Mouse (Mus musculus): ENCODE measurements at regions not wholly inside any gene's neighbourhood (a gene's known extent, or its start where the extent isn't known, plus 50 kb on each side); places are given as distances from the start of the nearest gene placed in this dataset.

DNA sequence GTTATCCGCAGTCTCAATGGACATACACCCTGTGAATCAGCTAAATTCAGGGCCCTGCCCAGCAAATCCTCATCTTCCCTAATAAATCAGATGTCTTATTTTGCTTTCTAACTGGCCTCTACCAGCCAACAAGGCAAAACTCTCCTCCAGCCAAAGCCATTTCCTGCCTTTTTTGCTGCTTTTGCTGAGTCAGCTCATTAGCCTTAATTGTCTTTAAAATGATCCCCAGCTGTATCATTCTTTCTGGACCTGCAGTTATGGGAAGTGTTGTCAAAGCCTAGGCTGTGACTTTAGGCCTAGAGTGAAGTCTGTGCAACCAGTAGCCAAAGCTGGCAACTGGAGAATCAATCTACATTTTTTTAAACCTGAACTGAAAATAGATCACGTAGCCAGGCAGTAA, 81.4 kb downstream of the Mtpn start:
- Histone ChIP-seq H3K9ac (ENCODE audit: low read depth, low read length) (no peak overlapping the region), H3K4me3 (no peak overlapping the region), H3K36me3 (ENCODE audit: control insufficient read depth, insufficient read depth, low read length) (no peaks in the 10 kb centered on the region), H3K4me1 (ENCODE audit: control insufficient read depth, insufficient read depth, low read length) (no peaks in the 10 kb centered on the region), H3K27me3 (ENCODE audit: control insufficient read depth, insufficient read depth, low read length) (no peaks in the 10 kb centered on the region), H3K27ac (no peak overlapping the region), H3K79me2 (replicated peaks; ENCODE audit: control insufficient read depth, insufficient read depth, low read length) (no peaks in the 10 kb centered on the region)
- intact Hi-C loops (cut with DNase I) = no loop called here
- DNase-seq = no peak
- TF ChIP-seq EP300 (IDR thresholded peaks at IDR 0.05; ENCODE audit: insufficient read depth, low read depth, low read length) (no peak), POLR2A (IDR thresholded peaks at IDR 0.05; ENCODE audit: insufficient read depth, low read depth, low read length) (no peak), CTCF (IDR thresholded peaks at IDR 0.05) (no peak)
- 83% methylated on average over 2 of the region's 2 CpGs for WGBS

DNA sequence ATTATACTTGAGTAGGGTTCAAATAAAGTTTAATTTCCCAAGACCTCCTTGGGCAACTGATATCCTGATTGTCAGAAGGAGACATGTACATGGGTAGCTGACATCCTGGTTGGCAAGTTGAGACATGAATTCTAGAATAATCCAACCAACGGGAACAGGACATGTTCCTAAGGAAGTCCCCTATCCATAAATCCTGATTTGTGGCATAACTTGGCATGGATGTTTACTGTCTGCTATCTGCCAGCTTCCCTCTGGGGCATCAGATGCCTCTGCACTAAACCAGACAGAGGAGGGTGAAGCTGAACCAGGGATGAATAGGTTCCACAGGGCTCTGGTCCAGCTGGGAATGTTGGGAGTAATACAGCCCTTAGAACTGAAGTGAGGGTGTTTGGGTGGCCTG, 94.7 kb downstream of the Mtpn start:
- no peak for DNase-seq
- no peak overlapping the region for H3K4me3 ChIP-seq
- no peaks in the 10 kb centered on the region for H3K4me1 ChIP-seq (ENCODE audit: control insufficient read depth, insufficient read depth, low read length)
- H3K27ac ChIP-seq = no peak overlapping the region
- H3K27me3 ChIP-seq (ENCODE audit: control insufficient read depth, insufficient read depth, low read length) = no peaks in the 10 kb centered on the region
- H3K79me2 ChIP-seq (replicated peaks; ENCODE audit: control insufficient read depth, insufficient read depth, low read length) = no peaks in the 10 kb centered on the region
- intact Hi-C loops (cut with DNase I) = no loop called here
- H3K9ac ChIP-seq (ENCODE audit: low read depth, low read length) = no peak overlapping the region
- 82% methylated on average over 1 of the region's 1 CpGs for WGBS
- H3K36me3 ChIP-seq (ENCODE audit: control insufficient read depth, insufficient read depth, low read length) = no peaks in the 10 kb centered on the region
- TF ChIP-seq POLR2A (IDR thresholded peaks at IDR 0.05; ENCODE audit: insufficient read depth, low read depth, low read length) (no peak), EP300 (IDR thresholded peaks at IDR 0.05; ENCODE audit: insufficient read depth, low read depth, low read length) (no peak), CTCF (IDR thresholded peaks at IDR 0.05) (no peak)

DNA sequence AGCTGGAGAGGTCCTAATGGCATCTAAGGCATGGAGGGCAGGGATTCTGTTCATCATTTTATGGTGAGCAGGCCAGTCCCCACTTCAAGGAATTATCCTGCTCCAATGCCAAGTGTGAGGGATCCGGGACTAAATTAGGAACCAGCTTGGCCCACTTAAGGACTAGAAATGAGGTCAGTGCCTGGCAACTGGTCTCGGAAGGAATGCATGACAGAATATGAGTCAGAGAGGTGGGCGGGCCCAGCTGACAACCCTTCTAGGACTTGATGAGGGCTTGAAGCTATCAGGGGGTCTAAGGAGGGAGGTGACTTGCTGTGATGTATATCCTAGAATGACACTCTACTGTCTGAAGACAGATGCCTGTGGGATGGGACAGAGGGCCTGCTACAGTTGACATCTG, 100.4 kb upstream of the Fam180a start:
- TF ChIP-seq EP300 (IDR thresholded peaks at IDR 0.05; ENCODE audit: insufficient read depth, low read depth, low read length) (0 out of 2 replicates have a peak, but pooled peaks have one; percentile 19), CTCF (IDR thresholded peaks at IDR 0.05) (no peak), POLR2A (IDR thresholded peaks at IDR 0.05; ENCODE audit: insufficient read depth, low read depth, low read length) (no peak)
- 40% methylated on average over 3 of the region's 3 CpGs for WGBS
- no peaks in the 10 kb centered on the region for H3K79me2 ChIP-seq (replicated peaks; ENCODE audit: control insufficient read depth, insufficient read depth, low read length)

DNA sequence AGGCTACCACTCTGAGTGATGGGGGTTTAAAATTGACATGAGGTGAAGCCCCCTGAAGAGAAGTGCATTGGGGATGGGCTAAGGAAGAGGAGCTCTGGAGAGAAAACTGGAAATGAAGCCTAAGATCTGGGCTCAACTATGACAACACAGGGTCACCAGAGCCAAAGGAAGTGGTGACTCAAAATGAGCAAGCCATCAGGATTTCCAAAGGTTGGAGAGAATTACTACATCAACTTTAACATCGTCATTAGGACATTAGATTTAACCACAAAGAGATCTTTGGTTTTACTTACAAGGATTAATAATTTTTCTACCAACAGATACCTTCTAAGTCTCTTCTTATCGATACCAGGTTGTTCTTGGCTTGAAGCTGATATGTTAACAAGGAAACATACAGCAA, 98.6 kb upstream of the Fam180a start:
- no peak overlapping the region for H3K4me3 ChIP-seq
- H3K27me3 ChIP-seq (ENCODE audit: control insufficient read depth, insufficient read depth, low read length) = no peaks in the 10 kb centered on the region
- no peaks in the 10 kb centered on the region; the same call in 1 of the 2 replicates for H3K4me1 ChIP-seq (ENCODE audit: control insufficient read depth, insufficient read depth, low read length)
- H3K36me3 ChIP-seq (ENCODE audit: control insufficient read depth, insufficient read depth, low read length) = no peaks in the 10 kb centered on the region
- intact Hi-C loops (cut with DNase I) = no loop called here
- no peak overlapping the region for H3K9ac ChIP-seq (ENCODE audit: low read depth, low read length)
- 74% methylated on average over 2 of the region's 2 CpGs for WGBS
- no peak for DNase-seq
- H3K27ac ChIP-seq = no peak overlapping the region
- no peaks in the 10 kb centered on the region for H3K79me2 ChIP-seq (replicated peaks; ENCODE audit: control insufficient read depth, insufficient read depth, low read length)
- TF ChIP-seq CTCF (IDR thresholded peaks at IDR 0.05) = no peak
- TF ChIP-seq POLR2A (IDR thresholded peaks at IDR 0.05; ENCODE audit: insufficient read depth, low read depth, low read length) = no peak
- no peak for TF ChIP-seq EP300 (IDR thresholded peaks at IDR 0.05; ENCODE audit: insufficient read depth, low read depth, low read length)

More for the DNA sequence above, 100.4 kb upstream of the Fam180a start:
- H3K9ac ChIP-seq (ENCODE audit: low read depth, low read length) = no peak overlapping the region
- intact Hi-C loops (cut with DNase I) = no loop called here
- DNase-seq = peak; percentile 26 to 65
- no peak overlapping the region for H3K27ac ChIP-seq
- H3K27me3 ChIP-seq (ENCODE audit: control insufficient read depth, insufficient read depth, low read length) = no peaks in the 10 kb centered on the region
- H3K36me3 ChIP-seq (ENCODE audit: control insufficient read depth, insufficient read depth, low read length) = no peaks in the 10 kb centered on the region
- H3K4me1 ChIP-seq (ENCODE audit: control insufficient read depth, insufficient read depth, low read length) = no peaks in the 10 kb centered on the region; the same call in 1 of the 2 replicates
- no peak overlapping the region for H3K4me3 ChIP-seq

DNA sequence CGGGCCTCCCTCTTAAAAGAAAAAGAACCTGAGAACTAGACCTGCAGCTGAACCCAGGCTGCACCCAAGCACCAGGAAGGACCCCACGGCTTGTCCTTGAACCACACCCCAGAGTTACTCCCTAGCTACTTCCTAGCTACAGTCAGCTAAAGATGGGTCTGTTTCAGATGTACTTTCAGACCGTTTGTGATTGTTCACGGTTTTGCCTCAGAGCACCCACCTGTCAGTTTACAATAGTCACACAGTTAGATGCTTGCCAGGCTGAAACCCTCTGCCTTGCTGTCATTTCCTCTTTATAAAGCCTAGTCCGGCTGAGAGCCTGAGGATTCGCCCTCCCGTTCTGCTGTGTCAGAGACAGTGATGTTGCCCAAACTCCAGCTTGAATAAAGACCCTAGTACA, 95.0 kb upstream of the Fam180a start:
- no peak for DNase-seq
- TF ChIP-seq EP300 (IDR thresholded peaks at IDR 0.05; ENCODE audit: insufficient read depth, low read depth, low read length) (no peak), CTCF (IDR thresholded peaks at IDR 0.05) (no peak), POLR2A (IDR thresholded peaks at IDR 0.05; ENCODE audit: insufficient read depth, low read depth, low read length) (no peak)
- 78% methylated on average over 7 of the region's 7 CpGs for WGBS
- H3K79me2 ChIP-seq (replicated peaks; ENCODE audit: control insufficient read depth, insufficient read depth, low read length) = no peaks in the 10 kb centered on the region
- no peaks in the 10 kb centered on the region; the same call in 1 of the 2 replicates for H3K4me1 ChIP-seq (ENCODE audit: control insufficient read depth, insufficient read depth, low read length)
- H3K27ac ChIP-seq = no peak overlapping the region
- no peaks in the 10 kb centered on the region for H3K36me3 ChIP-seq (ENCODE audit: control insufficient read depth, insufficient read depth, low read length)
- no peak overlapping the region for H3K4me3 ChIP-seq
- no peaks in the 10 kb centered on the region for H3K27me3 ChIP-seq (ENCODE audit: control insufficient read depth, insufficient read depth, low read length)
- intact Hi-C loops (cut with DNase I) = no loop called here
- H3K9ac ChIP-seq (ENCODE audit: low read depth, low read length) = no peak overlapping the region

DNA sequence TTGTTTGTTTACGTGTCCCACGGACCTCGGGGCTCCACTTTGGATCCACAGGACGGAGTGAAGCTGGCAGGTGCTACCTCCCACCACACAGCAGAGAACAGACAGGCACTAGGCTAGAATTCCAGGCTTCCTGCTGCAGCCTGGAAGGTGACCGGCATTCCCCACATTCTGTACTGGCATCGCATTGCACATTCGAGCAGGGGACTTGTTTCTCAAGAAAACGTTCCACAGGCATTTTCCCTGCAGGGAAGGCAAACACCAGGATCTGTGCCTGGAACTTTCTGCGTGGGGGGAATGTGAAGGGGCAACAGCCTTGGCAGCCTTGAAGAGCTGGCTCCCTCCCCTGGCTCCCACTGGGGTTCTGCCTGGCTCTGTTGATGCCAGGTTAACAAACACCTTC, 79.1 kb upstream of the Fam180a start:
- H3K9ac ChIP-seq (ENCODE audit: low read depth, low read length) = no peak overlapping the region
- H3K27ac ChIP-seq = no peak overlapping the region
- peaks cover 1% of the 10 kb centered on the region; the same call in 1 of the 2 replicates for H3K4me1 ChIP-seq (ENCODE audit: control insufficient read depth, insufficient read depth, low read length)
- DNase-seq = no peak
- intact Hi-C loops (cut with DNase I) = no loop called here
- H3K36me3 ChIP-seq (ENCODE audit: control insufficient read depth, insufficient read depth, low read length) = no peaks in the 10 kb centered on the region
- H3K27me3 ChIP-seq (ENCODE audit: control insufficient read depth, insufficient read depth, low read length) = no peaks in the 10 kb centered on the region
- no peak for TF ChIP-seq POLR2A (IDR thresholded peaks at IDR 0.05; ENCODE audit: insufficient read depth, low read depth, low read length)
- no peak for TF ChIP-seq CTCF (IDR thresholded peaks at IDR 0.05)
- TF ChIP-seq EP300 (IDR thresholded peaks at IDR 0.05; ENCODE audit: insufficient read depth, low read depth, low read length) = no peak
- 54% methylated on average over 9 of the region's 9 CpGs for WGBS
- no peaks in the 10 kb centered on the region for H3K79me2 ChIP-seq (replicated peaks; ENCODE audit: control insufficient read depth, insufficient read depth, low read length)
- no peak overlapping the region for H3K4me3 ChIP-seq

All from heart, adult 2 months (tissue).